Mouse (Mus musculus): Measurements from ENCODE around the gene Etv3.
"Not testable (repeated sequence)": the region's sequence is repeated elsewhere in the genome, so short reads cannot be mapped to it uniquely, and the experiment has no call there.

Gene Etv3

GRCm38 (mm10) chr3:87525043-87525836 is at the start of gene Etv3:
Gene Etv3, plus strand, starts transcription at chr3:87525407.
- DNase-seq (ENCODE audit: low spot score in 2 of 2), result peak; percentile 84 to 89

GRCm38 (mm10) chr3:87477948-87478347 is 47.3 kb upstream of the Etv3 start:
- DNase-seq (ENCODE audit: low spot score in 2 of 2), result not testable (repeated sequence)

GRCm38 (mm10) chr3:87478596-87478995 is 46.6 kb upstream of the Etv3 start:
- DNase-seq (ENCODE audit: low spot score in 2 of 2), result not testable (repeated sequence)

GRCm38 (mm10) chr3:87479230-87479629 is 46.0 kb upstream of the Etv3 start:
- DNase-seq (ENCODE audit: low spot score in 2 of 2), result not testable (repeated sequence)

GRCm38 (mm10) chr3:87487392-87487791 is 37.8 kb upstream of the Etv3 start:
- DNase-seq (ENCODE audit: low spot score in 2 of 2), result no peak

- DNase-seq (ENCODE audit: low spot score in 2 of 2), result no peak
These were observed 37.3 kb upstream of the Etv3 start for GRCm38 (mm10) chr3:87487911-87488310.

GRCm38 (mm10) chr3:87498266-87498665 is 26.9 kb upstream of the Etv3 start:
- no peak for DNase-seq (ENCODE audit: low spot score in 2 of 2)

GRCm38 (mm10) chr3:87499072-87499471 is 26.1 kb upstream of the Etv3 start:
- DNase-seq (ENCODE audit: low spot score in 2 of 2), result peak; percentile 37 to 57

GRCm38 (mm10) chr3:87500088-87501055 is 24.8 kb upstream of the Etv3 start:
- no peak for DNase-seq (ENCODE audit: low spot score in 2 of 2)

- DNase-seq (ENCODE audit: low spot score in 2 of 2), result no peak
These were observed 24.1 kb upstream of the Etv3 start for GRCm38 (mm10) chr3:87501151-87501550.

- no peak for DNase-seq (ENCODE audit: low spot score in 2 of 2)
These were observed 22.4 kb upstream of the Etv3 start for GRCm38 (mm10) chr3:87502771-87503170.

GRCm38 (mm10) chr3:87504330-87504729 is 20.9 kb upstream of the Etv3 start:
- DNase-seq (ENCODE audit: low spot score in 2 of 2), result no peak

GRCm38 (mm10) chr3:87504749-87505425 is 20.3 kb upstream of the Etv3 start:
- DNase-seq (ENCODE audit: low spot score in 2 of 2), result no peak

- DNase-seq (ENCODE audit: low spot score in 2 of 2), result no peak
These were observed 18.5 kb upstream of the Etv3 start for GRCm38 (mm10) chr3:87506456-87507416.

GRCm38 (mm10) chr3:87508205-87508901 is 16.9 kb upstream of the Etv3 start:
- DNase-seq (ENCODE audit: low spot score in 2 of 2), result peak; percentile 62 to 69

- DNase-seq (ENCODE audit: low spot score in 2 of 2), result no peak
These were observed 16.1 kb upstream of the Etv3 start for GRCm38 (mm10) chr3:87509061-87509460.

- no peak for DNase-seq (ENCODE audit: low spot score in 2 of 2)
These were observed 14.4 kb upstream of the Etv3 start for GRCm38 (mm10) chr3:87510832-87511231.

- DNase-seq (ENCODE audit: low spot score in 2 of 2), result no peak
These were observed 13.0 kb upstream of the Etv3 start for GRCm38 (mm10) chr3:87511971-87512765.

GRCm38 (mm10) chr3:87515567-87516081 is 9.6 kb upstream of the Etv3 start:
- DNase-seq (ENCODE audit: low spot score in 2 of 2), result no peak
